Mouse (Mus musculus): ENCODE results near the gene Stxbp1. TPM values are rescaled to one million over a fixed set of nuclear protein-coding genes. Genes with fewer than 3 reads are reported as not detected.
A peak's percentile ranks its signal among the peaks of the same experiment; 100 is the strongest.

The Stxbp1 gene
- polyA plus RNA-seq, 1 experiment from 2014 or later: 22.4 TPM

DNA sequence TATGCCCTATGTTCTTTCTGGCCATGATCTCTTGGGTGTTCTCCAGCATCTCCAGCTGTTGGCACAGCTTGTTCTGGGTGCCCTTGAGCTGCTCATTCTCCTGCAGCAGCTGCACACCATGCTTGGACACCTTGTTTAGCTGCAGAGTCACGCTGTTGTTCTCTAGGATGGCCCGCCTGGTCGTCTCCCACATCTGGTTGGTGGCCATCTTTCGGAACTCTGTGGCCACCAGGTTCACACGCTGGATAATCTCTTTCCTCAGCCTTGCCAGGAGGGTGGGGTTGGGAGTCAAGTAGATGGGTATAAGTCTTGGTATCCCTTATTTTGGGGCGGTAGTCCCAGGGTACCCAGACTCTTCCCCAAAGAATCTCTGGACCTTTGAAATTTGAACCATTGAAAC lies 67.3 kb downstream of the Stxbp1 start:
- Histone ChIP-seq H3K9ac (replicated peaks; ENCODE audit: low read depth) (no peak overlapping the region), H3K27ac (ENCODE audit: low read length) (no peak overlapping the region), H3K4me3 (ENCODE audit: low read depth, low read length) (no peak overlapping the region), H3K4me1 (ENCODE audit: insufficient read depth, low read depth, low read length) (peaks cover 6% of the 10 kb centered on the region; the same call in 1 of the 2 replicates), H3K36me3 (ENCODE audit: insufficient read depth, low read length) (no peaks in the 10 kb centered on the region), H3K27me3 (replicated peaks; ENCODE audit: insufficient read depth, low read length) (no peaks in the 10 kb centered on the region), H3K9me3 (ENCODE audit: low read length) (no peaks in the 10 kb centered on the region), H3K4me2 (replicated peaks; ENCODE audit: low read depth, low read length) (no peak overlapping the region)
- TF ChIP-seq CTCF (IDR thresholded peaks at IDR 0.05): no peak
- TF ChIP-seq EP300 (IDR thresholded peaks at IDR 0.05): no peak
- ATAC-seq (no peak), DNase-seq (ENCODE audit: low spot score) (no peak)
- WGBS: 81% methylated on average over 6 of the region's 6 CpGs

DNA sequence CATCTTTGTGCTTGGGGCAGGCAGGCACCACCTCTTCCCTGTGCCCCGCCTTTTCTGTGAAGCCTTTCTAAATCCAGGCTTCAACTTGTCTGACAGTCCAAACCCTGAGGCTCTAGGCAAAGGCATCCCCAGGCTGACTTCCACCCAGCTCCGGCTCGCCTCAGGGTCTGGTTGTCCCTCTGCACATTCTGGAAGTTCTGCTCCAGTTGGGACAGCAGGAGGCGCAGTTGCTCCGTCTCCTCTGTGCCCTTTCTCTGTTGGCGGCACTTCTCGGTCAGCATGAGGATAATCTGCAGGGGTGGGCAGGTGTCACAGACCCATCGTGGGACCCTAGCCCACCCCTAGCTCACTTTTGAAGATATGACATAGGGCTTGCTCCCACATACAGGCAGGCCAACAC lies 67.9 kb downstream of the Stxbp1 start:
- no peak for ATAC-seq
- Histone ChIP-seq H3K27ac (ENCODE audit: low read length) (no peak overlapping the region), H3K9ac (replicated peaks; ENCODE audit: low read depth) (no peak overlapping the region), H3K4me1 (ENCODE audit: insufficient read depth, low read depth, low read length) (peaks cover 6% of the 10 kb centered on the region; the same call in 1 of the 2 replicates), H3K4me2 (replicated peaks; ENCODE audit: low read depth, low read length) (no peak overlapping the region), H3K9me3 (ENCODE audit: low read length) (no peaks in the 10 kb centered on the region), H3K4me3 (ENCODE audit: low read depth, low read length) (no peak overlapping the region), H3K36me3 (ENCODE audit: insufficient read depth, low read length) (no peaks in the 10 kb centered on the region), H3K27me3 (replicated peaks; ENCODE audit: insufficient read depth, low read length) (no peaks in the 10 kb centered on the region)
- TF ChIP-seq CTCF (IDR thresholded peaks at IDR 0.05): peak; percentile 95
- no peak for TF ChIP-seq EP300 (IDR thresholded peaks at IDR 0.05)
- 6% methylated on average over 8 of the region's 8 CpGs for WGBS
- DNase-seq (ENCODE audit: low spot score): peak; percentile 80

DNA sequence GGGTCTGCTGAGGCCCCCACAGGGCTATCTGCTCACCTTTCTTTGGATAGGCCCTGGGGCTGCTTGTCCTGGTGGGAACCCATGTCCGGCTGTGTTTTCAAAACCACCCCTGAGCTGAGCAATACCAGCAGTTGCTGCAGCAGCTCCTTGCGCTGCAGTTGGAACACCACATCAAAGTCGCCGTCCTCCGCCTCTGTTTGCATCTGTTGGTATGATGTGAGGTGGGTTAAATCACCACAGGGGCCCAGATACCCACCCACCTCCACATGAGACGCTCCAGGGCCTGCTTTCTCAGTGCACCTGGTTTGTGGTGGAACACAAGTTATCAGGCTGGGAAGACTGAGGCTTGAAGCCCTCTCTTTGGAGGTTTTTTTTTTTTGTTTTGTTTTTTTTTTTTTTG lies 69.0 kb downstream of the Stxbp1 start:
- H3K9me3 ChIP-seq (ENCODE audit: low read length): no peaks in the 10 kb centered on the region
- H3K4me3 ChIP-seq (ENCODE audit: low read depth, low read length): no peak overlapping the region
- no peaks in the 10 kb centered on the region for H3K36me3 ChIP-seq (ENCODE audit: insufficient read depth, low read length)
- TF ChIP-seq CTCF (IDR thresholded peaks at IDR 0.05): no peak
- no peak for TF ChIP-seq EP300 (IDR thresholded peaks at IDR 0.05)
- DNase-seq (ENCODE audit: low spot score) (no peak), ATAC-seq (no peak)
- no peak overlapping the region for H3K4me2 ChIP-seq (replicated peaks; ENCODE audit: low read depth, low read length)
- H3K27ac ChIP-seq (ENCODE audit: low read length): no peak overlapping the region
- H3K27me3 ChIP-seq (replicated peaks; ENCODE audit: insufficient read depth, low read length): no peaks in the 10 kb centered on the region
- H3K4me1 ChIP-seq (ENCODE audit: insufficient read depth, low read depth, low read length): peaks cover 6% of the 10 kb centered on the region; the same call in 1 of the 2 replicates
- 86% methylated on average over 6 of the region's 6 CpGs for WGBS
- no peak overlapping the region for H3K9ac ChIP-seq (replicated peaks; ENCODE audit: low read depth)

DNA sequence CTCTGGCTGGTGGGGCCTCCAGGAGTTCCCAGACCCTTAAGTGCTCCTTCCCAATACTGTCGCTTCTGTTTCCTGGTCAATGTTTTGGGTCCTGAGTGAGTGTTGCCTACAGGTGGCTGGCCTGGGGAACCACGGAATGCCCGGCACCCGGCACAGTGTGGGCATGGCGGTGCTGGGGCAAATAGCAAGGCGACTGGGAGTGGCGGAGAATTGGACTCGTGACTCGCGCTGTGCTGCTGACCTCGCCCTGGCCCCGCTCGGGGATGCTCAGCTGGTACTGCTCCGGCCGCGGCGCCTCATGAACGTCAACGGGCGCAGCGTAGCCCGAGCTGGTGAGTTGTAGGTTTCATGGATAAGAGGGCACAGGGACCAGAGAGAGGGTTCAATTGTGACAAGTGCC lies 70.9 kb downstream of the Stxbp1 start:
- 23% methylated on average over 22 of the region's 22 CpGs for WGBS
- peaks cover 6% of the 10 kb centered on the region; the same call in 1 of the 2 replicates for H3K4me1 ChIP-seq (ENCODE audit: insufficient read depth, low read depth, low read length)
- H3K9me3 ChIP-seq (ENCODE audit: low read length): no peaks in the 10 kb centered on the region
- no peak for TF ChIP-seq EP300 (IDR thresholded peaks at IDR 0.05)
- TF ChIP-seq CTCF (IDR thresholded peaks at IDR 0.05): no peak
- no peaks in the 10 kb centered on the region for H3K27me3 ChIP-seq (replicated peaks; ENCODE audit: insufficient read depth, low read length)
- peak overlapping the region; percentile 65 for H3K4me2 ChIP-seq (replicated peaks; ENCODE audit: low read depth, low read length)
- peak overlapping the region; percentile 49 for H3K4me3 ChIP-seq (ENCODE audit: low read depth, low read length)
- 0 out of 2 replicates have a peak overlapping the region, but pooled peaks have one; percentile 16 for H3K9ac ChIP-seq (replicated peaks; ENCODE audit: low read depth)
- no peak for DNase-seq (ENCODE audit: low spot score)
- H3K27ac ChIP-seq (ENCODE audit: low read length): no peak overlapping the region
- no peaks in the 10 kb centered on the region for H3K36me3 ChIP-seq (ENCODE audit: insufficient read depth, low read length)
- ATAC-seq: no peak

DNA sequence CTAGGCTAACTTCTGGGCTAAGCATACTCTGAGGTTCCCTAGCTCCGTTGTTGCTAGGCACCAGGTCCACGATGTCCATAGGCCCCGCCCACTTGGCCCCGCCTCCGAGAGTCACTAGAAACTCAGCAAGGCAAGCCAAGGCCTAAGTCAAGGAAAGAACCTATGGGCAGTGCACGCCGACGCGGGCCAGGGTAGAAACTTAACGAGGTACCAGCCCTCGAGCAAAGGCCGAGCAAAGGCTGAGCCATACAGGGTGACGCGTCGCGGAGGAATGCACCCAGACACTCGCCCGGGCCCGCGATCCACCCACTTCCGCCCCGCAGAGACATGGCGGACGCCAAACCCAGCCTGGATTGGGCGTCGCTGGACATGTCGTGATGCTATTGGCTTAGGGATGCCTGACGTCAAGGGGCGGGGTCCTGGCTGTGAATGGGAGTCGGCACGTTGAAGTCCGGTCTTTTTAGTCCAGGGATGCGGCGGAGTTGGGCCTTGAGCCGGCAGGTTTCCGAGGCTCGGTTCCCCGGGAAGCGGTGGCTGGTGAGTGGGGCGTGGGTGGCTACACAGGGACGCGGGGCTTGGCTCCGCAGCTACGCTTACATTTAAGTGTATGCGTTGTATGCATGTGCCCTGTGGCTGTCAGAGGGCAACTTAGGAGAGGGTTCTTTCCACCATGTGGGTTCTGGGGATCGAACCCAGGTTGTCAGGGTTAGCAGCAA lies 71.5 kb downstream of the Stxbp1 start, which contains the start of the genes Ttc16 and Ptrh1:
Gene Ttc16, minus strand, starts transcription at position 275 of the 716 bp plus-strand sequence.
Gene Ptrh1, plus strand, starts transcription at position 428 of the 716 bp plus-strand sequence.
- Histone ChIP-seq H3K9me3 (ENCODE audit: low read length) (no peaks in the 10 kb centered on the region), H3K9ac (replicated peaks; ENCODE audit: low read depth) (peak within 1 kb of the TSS; percentile 16; the same call in 1 of the 2 replicates), H3K36me3 (ENCODE audit: insufficient read depth, low read length) (no peaks in the 10 kb centered on the region), H3K4me1 (ENCODE audit: insufficient read depth, low read depth, low read length) (peaks cover 6% of the 10 kb centered on the region; the same call in 1 of the 2 replicates), H3K27ac (ENCODE audit: low read length) (peak within 1 kb of the TSS; percentile 78), H3K4me2 (replicated peaks; ENCODE audit: low read depth, low read length) (peak within 1 kb of the TSS; percentile 65), H3K4me3 (ENCODE audit: low read depth, low read length) (peak within 1 kb of the TSS; percentile 49), H3K27me3 (replicated peaks; ENCODE audit: insufficient read depth, low read length) (no peaks in the 10 kb centered on the region)
- TF ChIP-seq EP300 (IDR thresholded peaks at IDR 0.05) (no peak), CTCF (IDR thresholded peaks at IDR 0.05) (no peak)
- WGBS: 1% methylated on average over 46 of the region's 46 CpGs
- DNase-seq (ENCODE audit: low spot score) (peak; percentile 99), ATAC-seq (peak; percentile 98)

DNA sequence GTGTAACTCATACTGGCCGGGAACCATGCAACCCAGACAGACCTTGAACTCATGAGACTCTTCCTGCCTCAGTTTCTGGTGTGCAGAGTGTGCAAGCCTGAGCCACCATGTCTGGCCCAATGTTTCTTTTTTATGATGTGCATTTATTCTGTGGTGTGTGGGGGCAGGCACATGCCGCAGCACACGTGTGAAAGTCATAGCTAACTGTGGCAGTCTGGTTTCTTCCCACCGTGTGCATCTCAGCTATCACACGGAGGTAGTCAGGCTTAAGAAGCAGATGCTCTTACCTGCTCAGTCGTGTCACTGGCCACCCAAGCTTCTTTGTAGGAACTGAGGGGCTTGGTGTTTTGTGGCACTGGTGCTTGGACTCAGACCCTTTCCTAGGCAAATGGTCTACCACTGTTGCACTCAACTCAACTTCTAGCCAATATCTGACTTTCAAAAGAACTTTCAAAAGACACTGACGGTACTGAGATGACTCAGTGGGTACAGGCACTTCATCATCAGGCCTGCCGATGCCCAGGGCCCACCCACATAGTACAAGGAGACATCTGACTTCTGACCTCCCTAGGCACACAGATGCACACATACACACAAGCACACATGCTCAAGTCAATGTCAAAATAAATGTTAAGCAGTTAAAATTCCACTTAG lies 74.3 kb downstream of the Stxbp1 start:
- Histone ChIP-seq H3K36me3 (ENCODE audit: insufficient read depth, low read length) (no peaks in the 10 kb centered on the region), H3K4me2 (replicated peaks; ENCODE audit: low read depth, low read length) (no peak overlapping the region), H3K4me1 (ENCODE audit: insufficient read depth, low read depth, low read length) (peaks cover 6% of the 10 kb centered on the region; the same call in 1 of the 2 replicates), H3K27me3 (replicated peaks; ENCODE audit: insufficient read depth, low read length) (no peaks in the 10 kb centered on the region), H3K4me3 (ENCODE audit: low read depth, low read length) (no peak overlapping the region), H3K9me3 (ENCODE audit: low read length) (no peaks in the 10 kb centered on the region), H3K27ac (ENCODE audit: low read length) (no peak overlapping the region), H3K9ac (replicated peaks; ENCODE audit: low read depth) (no peak overlapping the region)
- TF ChIP-seq CTCF (IDR thresholded peaks at IDR 0.05) (no peak), EP300 (IDR thresholded peaks at IDR 0.05) (no peak)
- ATAC-seq (no peak), DNase-seq (ENCODE audit: low spot score) (no peak)
- WGBS: 78% methylated on average over 8 of the region's 8 CpGs
